Mouse (Mus musculus) limb, embryonic 15.5 days (tissue): ENCODE results near the gene Numbl. TPM values are rescaled to one million over a fixed set of nuclear protein-coding genes. Genes with fewer than 3 reads are reported as not detected.
"Not testable (repeated sequence)": the region's sequence is repeated elsewhere in the genome, so short reads cannot be mapped to it uniquely, and the experiment has no call there.

ENCODE experiments used
- ATAC-seq: fragments of 200-750 bp; cut with Nextera tagmentation; 2 replicates; pipeline ENCODE4 v1.8.0; 2017; ENCODE audit warnings: low read depth, moderate TSS enrichment; ENCODE audit not compliant: insufficient number of reproducible peaks, low FRiP score, low TSS enrichment
- H3K27ac ChIP-seq: fragments of 300-500 bp; sonication (generic); 2 replicates; pipeline ENCODE4 v1.5.1; 2015; ENCODE audit warnings: moderate library complexity, mild to moderate bottlenecking, inconsistent platforms
- H3K27me3 ChIP-seq: fragments of 300-500 bp; sonication (generic); 2 replicates; pipeline ENCODE4 v1.6.1; 2015; ENCODE audit warnings: inconsistent platforms
- H3K36me3 ChIP-seq: fragments of 300-500 bp; sonication (generic); 2 replicates; pipeline ENCODE4 v1.6.1; 2015; ENCODE audit warnings: inconsistent platforms
- H3K4me1 ChIP-seq: fragments of 300-500 bp; sonication (generic); 2 replicates; pipeline ENCODE4 v1.6.1; 2015; ENCODE audit warnings: inconsistent platforms
- H3K4me2 ChIP-seq: fragments of 300-500 bp; sonication (generic); 2 replicates; pipeline ENCODE4 v1.6.1; 2015; ENCODE audit warnings: mild to moderate bottlenecking, inconsistent platforms
- H3K4me3 ChIP-seq: fragments of 300-500 bp; sonication (generic); 2 replicates; pipeline ENCODE4 v1.5.1; 2015; ENCODE audit warnings: mild to moderate bottlenecking, inconsistent platforms
- H3K9ac ChIP-seq: fragments of 300-500 bp; sonication (generic); 2 replicates; pipeline ENCODE4 v1.6.1; 2015; ENCODE audit warnings: inconsistent platforms
- H3K9me3 ChIP-seq: fragments of 300-500 bp; sonication (generic); 2 replicates; pipeline ENCODE4 v1.6.1; 2016; ENCODE audit warnings: inconsistent platforms
- WGBS: fragments of 180-500 bp; shearing (Covaris S2); methylation state at CpG from one replicate; pipeline ENCODE4 v1.1.7; 2015; 5-methylcytosine and 5-hydroxymethylcytosine counted together
- polyA plus RNA-seq: library from polyadenylated mRNA; unstranded; fragments of >200 nt; fragmentation: Nextera tagmentation; extraction: Ambion mirVana; gene quantifications from 2 replicates; pipeline ENCODE4 v1.2.1, GENCODE M21; 2015

Gene Numbl
- polyA plus RNA-seq, 1 experiment from 2014 or later, result 41.7 TPM

GRCm38 (mm10) chr7:27231693-27232331, 26.4 kb upstream of the Numbl start:
- ATAC-seq, result no peak
- H3K27ac ChIP-seq, result no peak overlapping the region; the same call in 1 of the 2 replicates
- H3K9ac ChIP-seq, result no peak overlapping the region
- WGBS, result 78% methylated on average over 7 of the region's 7 CpGs
- H3K4me3 ChIP-seq, result 0 out of 2 replicates have a peak overlapping the region, but pooled peaks have one; percentile 2
- peaks cover 35% of the 10 kb centered on the region for H3K4me1 ChIP-seq
- no peaks in the 10 kb centered on the region for H3K9me3 ChIP-seq
- peaks cover 7% of the 10 kb centered on the region for H3K36me3 ChIP-seq
- no peaks in the 10 kb centered on the region for H3K27me3 ChIP-seq
- H3K4me2 ChIP-seq, result no peak overlapping the region

GRCm38 (mm10) chr7:27232781-27233281, 25.4 kb upstream of the Numbl start, which contains the start of gene Coq8b:
Gene Coq8b, plus strand, starts transcription at chr7:27233023.
- no peaks in the 10 kb centered on the region for H3K27me3 ChIP-seq
- peak within 1 kb of the TSS; percentile 50 for H3K9ac ChIP-seq
- ATAC-seq, result peak; percentile 89
- peaks cover 27% of the 10 kb centered on the region for H3K4me1 ChIP-seq
- peaks cover 7% of the 10 kb centered on the region for H3K36me3 ChIP-seq
- H3K9me3 ChIP-seq, result no peaks in the 10 kb centered on the region
- H3K4me2 ChIP-seq, result peak within 1 kb of the TSS; percentile 69
- H3K4me3 ChIP-seq, result peak within 1 kb of the TSS; percentile 61
- WGBS, result under 1% methylated on average over 25 of the region's 25 CpGs
- peak within 1 kb of the TSS; percentile 84 for H3K27ac ChIP-seq

- H3K27ac ChIP-seq, result peak overlapping the region; percentile 84
- no peaks in the 10 kb centered on the region for H3K9me3 ChIP-seq
- H3K4me1 ChIP-seq, result peaks cover 27% of the 10 kb centered on the region
- H3K36me3 ChIP-seq, result peaks cover 7% of the 10 kb centered on the region
- H3K4me2 ChIP-seq, result peak overlapping the region; percentile 69
- WGBS, result 2% methylated on average over 6 of the region's 6 CpGs
- H3K4me3 ChIP-seq, result peak overlapping the region; percentile 61
- H3K27me3 ChIP-seq, result no peaks in the 10 kb centered on the region
- H3K9ac ChIP-seq, result peak overlapping the region; percentile 50
- ATAC-seq, result no peak
Measured at GRCm38 (mm10) chr7:27233300-27233699, 24.9 kb upstream of the Numbl start.

GRCm38 (mm10) chr7:27235726-27236125, 22.5 kb upstream of the Numbl start:
- Histone ChIP-seq H3K27ac (no peak overlapping the region), H3K4me1 (peaks cover 23% of the 10 kb centered on the region), H3K27me3 (no peaks in the 10 kb centered on the region), H3K9ac (no peak overlapping the region), H3K4me2 (no peak overlapping the region), H3K4me3 (no peak overlapping the region), H3K9me3 (no peaks in the 10 kb centered on the region), H3K36me3 (peaks cover 22% of the 10 kb centered on the region)
- no peak for ATAC-seq
- WGBS, result 86% methylated on average over 2 of the region's 2 CpGs

GRCm38 (mm10) chr7:27237527-27237926, 20.7 kb upstream of the Numbl start:
- no peak overlapping the region for H3K27ac ChIP-seq
- H3K9ac ChIP-seq, result no peak overlapping the region
- H3K4me1 ChIP-seq, result peaks cover 14% of the 10 kb centered on the region
- H3K36me3 ChIP-seq, result peaks cover 34% of the 10 kb centered on the region
- no peaks in the 10 kb centered on the region for H3K9me3 ChIP-seq
- H3K4me3 ChIP-seq, result no peak overlapping the region
- no peak for ATAC-seq
- 88% methylated on average over 2 of the region's 2 CpGs for WGBS
- H3K4me2 ChIP-seq, result no peak overlapping the region
- H3K27me3 ChIP-seq, result no peaks in the 10 kb centered on the region

GRCm38 (mm10) chr7:27238568-27238967, 19.7 kb upstream of the Numbl start:
- H3K27me3 ChIP-seq, result no peaks in the 10 kb centered on the region
- 88% methylated on average over 5 of the region's 5 CpGs for WGBS
- H3K4me2 ChIP-seq, result no peak overlapping the region
- H3K9ac ChIP-seq, result no peak overlapping the region
- no peaks in the 10 kb centered on the region for H3K9me3 ChIP-seq
- peaks cover 42% of the 10 kb centered on the region for H3K36me3 ChIP-seq
- H3K27ac ChIP-seq, result no peak overlapping the region
- H3K4me3 ChIP-seq, result no peak overlapping the region
- peaks cover 9% of the 10 kb centered on the region for H3K4me1 ChIP-seq
- no peak for ATAC-seq

GRCm38 (mm10) chr7:27243211-27243610, 15.0 kb upstream of the Numbl start:
- Histone ChIP-seq H3K4me2 (no peak overlapping the region), H3K9me3 (no peaks in the 10 kb centered on the region), H3K4me1 (no peaks in the 10 kb centered on the region), H3K27ac (no peak overlapping the region), H3K36me3 (peaks cover 61% of the 10 kb centered on the region), H3K27me3 (no peaks in the 10 kb centered on the region), H3K9ac (no peak overlapping the region), H3K4me3 (no peak overlapping the region)
- ATAC-seq, result no peak
- 39% methylated on average over 8 of the region's 8 CpGs for whole genome bisulfite sequencing

- not testable (repeated sequence) for H3K4me2 ChIP-seq, H3K4me1 ChIP-seq, ATAC-seq, H3K27me3 ChIP-seq, H3K9me3 ChIP-seq, H3K27ac ChIP-seq, H3K9ac ChIP-seq, H3K4me3 ChIP-seq
- 89% methylated on average over 2 of the region's 2 CpGs for WGBS
- peaks cover 61% of the 10 kb centered on the region for H3K36me3 ChIP-seq
Measured at GRCm38 (mm10) chr7:27244088-27244487, 14.1 kb upstream of the Numbl start.

- Histone ChIP-seq H3K4me3 (no peak overlapping the region), H3K27me3 (no peaks in the 10 kb centered on the region), H3K36me3 (peaks cover 48% of the 10 kb centered on the region), H3K27ac (no peak overlapping the region), H3K9ac (no peak overlapping the region), H3K4me2 (no peak overlapping the region), H3K9me3 (no peaks in the 10 kb centered on the region), H3K4me1 (0 out of 2 replicates have a peak, but pooled peaks cover 7% of the 10 kb centered on the region)
- WGBS, result 88% methylated on average over 2 of the region's 2 CpGs
- no peak for ATAC-seq
Measured at GRCm38 (mm10) chr7:27249146-27249545, 9.1 kb upstream of the Numbl start.

GRCm38 (mm10) chr7:27249928-27250327, 8.3 kb upstream of the Numbl start:
- 71% methylated on average over 5 of the region's 5 CpGs for WGBS
- ATAC-seq, result no peak
- Histone ChIP-seq H3K4me2 (no peak overlapping the region), H3K9me3 (no peaks in the 10 kb centered on the region), H3K4me3 (no peak overlapping the region), H3K4me1 (0 out of 2 replicates have a peak, but pooled peaks cover 7% of the 10 kb centered on the region), H3K27me3 (no peaks in the 10 kb centered on the region), H3K36me3 (peaks cover 51% of the 10 kb centered on the region), H3K9ac (no peak overlapping the region), H3K27ac (0 out of 2 replicates have a peak overlapping the region, but pooled peaks have one; percentile 11)

GRCm38 (mm10) chr7:27251946-27252345, 6.3 kb upstream of the Numbl start:
- WGBS, result 81% methylated on average over 6 of the region's 6 CpGs

GRCm38 (mm10) chr7:27255721-27256120, 2.5 kb upstream of the Numbl start:
- no peak overlapping the region for H3K27ac ChIP-seq
- no peaks in the 10 kb centered on the region for H3K27me3 ChIP-seq
- H3K4me1 ChIP-seq, result peaks cover 29% of the 10 kb centered on the region
- no peak for ATAC-seq
- no peak overlapping the region for H3K4me3 ChIP-seq
- no peak overlapping the region for H3K4me2 ChIP-seq
- WGBS, result 63% methylated on average over 3 of the region's 3 CpGs
- no peak overlapping the region for H3K9ac ChIP-seq
- peaks cover 33% of the 10 kb centered on the region for H3K36me3 ChIP-seq
- no peaks in the 10 kb centered on the region for H3K9me3 ChIP-seq

More at GRCm38 (mm10) chr7:27251946-27252345, 6.3 kb upstream of the Numbl start:
- Histone ChIP-seq H3K9me3 (no peaks in the 10 kb centered on the region), H3K4me3 (no peak overlapping the region), H3K4me2 (no peak overlapping the region), H3K9ac (no peak overlapping the region), H3K4me1 (peaks cover 13% of the 10 kb centered on the region), H3K27ac (no peak overlapping the region), H3K27me3 (no peaks in the 10 kb centered on the region), H3K36me3 (peaks cover 41% of the 10 kb centered on the region)
- ATAC-seq, result no peak
